Mouse (Mus musculus) midbrain, postnatal 0 days (tissue): ENCODE results near the gene Crybb1. TPM values are rescaled to one million over a fixed set of nuclear protein-coding genes. Genes with fewer than 3 reads are reported as not detected.
A peak's percentile ranks its signal among the peaks of the same experiment; 100 is the strongest.

ENCODE experiments used
- ATAC-seq: fragments of 200-750 bp; cut with Nextera tagmentation; 2 replicates; pipeline ENCODE4 v1.8.0; 2017; ENCODE audit warnings: moderate number of reproducible peaks, mild to moderate bottlenecking, moderate TSS enrichment, moderate library complexity; ENCODE audit not compliant: low FRiP score
- DNase-seq: peaks from one replicate; pipeline ENCODE4 v3.0.0-alpha.2; 2015; ENCODE audit warnings: low spot score
- H3K27ac ChIP-seq: fragments of 300-500 bp; sonication (generic); 2 replicates; pipeline ENCODE4 v1.5.1; 2014; ENCODE audit warnings: low read depth, mild to moderate bottlenecking, low read length, mixed read lengths
- H3K27me3 ChIP-seq: fragments of 300-500 bp; sonication (generic); 2 replicates; pipeline ENCODE4 v1.6.1; 2014; ENCODE audit warnings: low read length, control low read depth, mixed read lengths; ENCODE audit not compliant: insufficient read depth
- H3K36me3 ChIP-seq: fragments of 300-500 bp; sonication (generic); 2 replicates; pipeline ENCODE4 v1.6.1; 2014; ENCODE audit warnings: low read length, control low read depth, mixed read lengths; ENCODE audit not compliant: insufficient read depth
- H3K4me1 ChIP-seq: fragments of 300-500 bp; sonication (generic); 2 replicates; pipeline ENCODE4 v1.6.1; 2014; ENCODE audit warnings: mild to moderate bottlenecking, control low read depth, antibody characterized with exemption, low read length, mixed read lengths; ENCODE audit not compliant: insufficient read depth
- H3K4me2 ChIP-seq: fragments of 300-500 bp; sonication (generic); 2 replicates; pipeline ENCODE4 v1.6.1; 2014; ENCODE audit warnings: low read depth, mild to moderate bottlenecking, low read length, mixed read lengths; ENCODE audit not compliant: poor library complexity, severe bottlenecking
- H3K4me3 ChIP-seq: fragments of 300-500 bp; sonication (generic); 2 replicates; pipeline ENCODE4 v1.5.1; 2014; ENCODE audit warnings: low read depth, mild to moderate bottlenecking, low read length, moderate library complexity
- H3K9ac ChIP-seq: fragments of 300-500 bp; sonication (generic); replicated peaks from 2 replicates; pipeline ENCODE4 v1.6.1; 2014; ENCODE audit warnings: mild to moderate bottlenecking, low read length, moderate library complexity, mixed read lengths; ENCODE audit not compliant: poor library complexity, severe bottlenecking
- H3K9me3 ChIP-seq: fragments of 300-500 bp; sonication (generic); 2 replicates; pipeline ENCODE4 v1.6.1; 2016; ENCODE audit warnings: low read length, control low read depth
- CTCF ChIP-seq: IDR thresholded peaks from 2 replicates; pipeline ENCODE4 v1.5.1; 2016; ENCODE audit warnings: antibody characterized with exemption, mild to moderate bottlenecking
- WGBS: fragments of 180-500 bp; shearing (Covaris S2); extraction: QIAGEN DNeasy Blood & Tissue Kit; methylation state at CpG from one replicate; pipeline ENCODE4 v1.1.7; 2014; 5-methylcytosine and 5-hydroxymethylcytosine counted together
- polyA plus RNA-seq: library from polyadenylated mRNA; unstranded; fragments of >200 nt; fragmentation: Nextera tagmentation; extraction: Ambion mirVana; gene quantifications from 2 replicates; pipeline ENCODE4 v1.2.1, GENCODE M21; 2015
- total RNA-seq: library from RNA; depleted of rRNA; stranded (reverse); fragments of >200 nt; gene quantifications from 2 replicates; pipeline ENCODE4 v1.2.3, GENCODE M21; 2014

Gene Crybb1
- total and polyA plus RNA-seq, 2 experiments from 2014 or later = 11.5 to 13.2 TPM

GRCm38 (mm10) chr5:112264099-112264498 lies 8.5 kb downstream of the Crybb1 start:
- H3K4me1 ChIP-seq = no peaks in the 10 kb centered on the region
- H3K36me3 ChIP-seq = no peaks in the 10 kb centered on the region
- H3K27me3 ChIP-seq = no peaks in the 10 kb centered on the region; the same call in 1 of the 2 replicates
- no peaks in the 10 kb centered on the region for H3K9me3 ChIP-seq
- no peak overlapping the region for H3K4me3 ChIP-seq
- no peak for TF ChIP-seq CTCF
- WGBS = 90% methylated on average over 7 of the region's 7 CpGs
- no peak overlapping the region for H3K4me2 ChIP-seq
- ATAC-seq (no peak), DNase-seq (no peak)
- no peak overlapping the region for H3K27ac ChIP-seq
- H3K9ac ChIP-seq = no peak overlapping the region

GRCm38 (mm10) chr5:112265110-112265509 lies 9.5 kb downstream of the Crybb1 start:
- Histone ChIP-seq H3K4me1 (no peaks in the 10 kb centered on the region), H3K36me3 (no peaks in the 10 kb centered on the region), H3K9ac (no peak overlapping the region), H3K4me2 (no peak overlapping the region), H3K27me3 (no peaks in the 10 kb centered on the region; the same call in 1 of the 2 replicates), H3K27ac (no peak overlapping the region), H3K9me3 (no peaks in the 10 kb centered on the region), H3K4me3 (no peak overlapping the region)
- 85% methylated on average over 5 of the region's 5 CpGs for WGBS
- no peak for TF ChIP-seq CTCF
- DNase-seq (no peak), ATAC-seq (no peak)

GRCm38 (mm10) chr5:112265515-112265914 lies 9.9 kb downstream of the Crybb1 start:
- no peaks in the 10 kb centered on the region for H3K9me3 ChIP-seq
- H3K4me2 ChIP-seq = no peak overlapping the region
- TF ChIP-seq CTCF = no peak
- H3K36me3 ChIP-seq = no peaks in the 10 kb centered on the region
- no peaks in the 10 kb centered on the region; the same call in 1 of the 2 replicates for H3K27me3 ChIP-seq
- DNase-seq = peak; percentile 36
- no peak for ATAC-seq
- H3K4me1 ChIP-seq = no peaks in the 10 kb centered on the region
- 14% methylated on average over 10 of the region's 10 CpGs for whole genome bisulfite sequencing
- no peak overlapping the region for H3K27ac ChIP-seq
- no peak overlapping the region for H3K4me3 ChIP-seq
- H3K9ac ChIP-seq = no peak overlapping the region

DNA sequence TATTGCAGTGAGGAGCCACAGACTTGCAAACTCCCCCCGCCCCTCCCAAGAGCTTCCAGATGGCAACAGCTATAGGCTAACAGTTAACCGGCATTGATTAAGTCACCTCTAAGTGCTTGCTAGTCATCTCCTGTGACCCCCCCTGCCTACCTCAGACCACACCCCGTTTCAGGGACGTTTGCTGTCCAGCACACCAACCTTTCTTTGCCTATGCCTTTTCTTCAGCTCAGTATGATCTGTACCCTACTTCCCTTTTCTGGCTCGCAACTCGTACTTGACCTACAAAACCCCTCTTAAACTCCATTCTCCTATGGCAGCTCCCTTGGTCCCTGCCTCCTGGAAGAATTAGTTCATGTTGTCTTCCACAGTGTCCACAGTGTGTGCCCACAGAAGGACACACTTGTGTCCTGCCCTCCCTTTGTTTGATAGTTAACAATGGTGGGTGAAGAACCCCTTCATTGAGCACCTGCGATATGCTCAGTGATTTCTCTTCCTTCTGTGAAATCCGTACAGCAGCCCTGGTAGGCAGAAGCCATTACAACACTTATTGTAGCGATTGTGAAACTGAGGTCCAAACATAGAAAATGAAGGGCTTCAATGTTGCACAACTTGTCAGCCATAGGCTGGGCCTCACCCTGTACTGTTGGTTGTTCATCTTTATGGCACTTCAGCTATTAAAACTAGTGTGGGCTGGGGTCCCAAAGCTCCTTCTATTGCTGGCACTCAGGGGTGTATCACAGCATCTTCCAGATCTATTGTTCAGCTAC lies 10.6 kb downstream of the Crybb1 start:
- Histone ChIP-seq H3K9me3 (no peaks in the 10 kb centered on the region), H3K4me1 (no peaks in the 10 kb centered on the region; the same call in 1 of the 2 replicates), H3K9ac (no peak overlapping the region), H3K27me3 (no peaks in the 10 kb centered on the region; the same call in 1 of the 2 replicates), H3K4me3 (no peak overlapping the region), H3K36me3 (no peaks in the 10 kb centered on the region), H3K4me2 (no peak overlapping the region), H3K27ac (no peak overlapping the region)
- DNase-seq (no peak), ATAC-seq (no peak)
- WGBS = 64% methylated on average over 9 of the region's 9 CpGs
- no peak for TF ChIP-seq CTCF

DNA sequence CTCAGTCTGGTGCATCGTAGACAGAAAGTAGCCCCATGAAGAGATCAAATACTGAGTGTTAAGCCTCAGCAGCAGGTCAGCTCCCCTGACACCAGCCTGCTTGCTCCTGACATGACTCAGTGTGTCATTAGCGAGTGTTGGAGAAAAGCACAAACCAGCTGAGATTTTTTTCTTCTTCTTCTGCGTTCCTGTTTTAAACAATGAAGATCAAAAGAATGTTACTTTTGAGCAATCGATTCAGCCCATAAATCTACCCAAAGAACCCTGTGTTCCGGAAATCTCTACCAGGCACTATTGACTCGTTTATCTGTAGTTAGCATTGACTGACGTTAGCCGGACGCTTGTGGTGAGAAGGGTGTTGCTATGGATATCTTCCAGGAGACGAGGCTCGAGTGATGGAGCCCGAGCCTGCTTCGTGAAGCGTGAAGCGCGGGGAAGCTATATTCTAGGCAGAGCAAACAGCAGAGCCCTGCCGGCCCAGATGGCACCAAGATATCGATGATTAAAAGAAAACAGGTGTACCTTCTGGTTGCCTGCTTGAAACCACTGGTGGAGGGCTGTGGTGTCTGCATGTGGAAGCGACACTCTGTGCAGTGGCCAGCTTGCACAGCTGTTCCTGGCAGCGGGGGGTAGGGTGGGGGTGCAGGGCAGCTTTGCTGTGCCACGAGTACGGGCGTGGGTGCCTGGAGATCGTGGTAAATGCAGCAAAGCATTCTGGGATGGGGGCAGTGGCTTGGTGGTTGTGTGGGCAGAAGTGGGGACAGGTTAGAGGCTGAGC lies 15.3 kb downstream of the Crybb1 start:
- no peak for TF ChIP-seq CTCF
- no peaks in the 10 kb centered on the region for H3K9me3 ChIP-seq
- DNase-seq = peak; percentile 75

GRCm38 (mm10) chr5:112272934-112273333 lies 17.3 kb downstream of the Crybb1 start:
- 74% methylated on average over 2 of the region's 2 CpGs for WGBS
- Histone ChIP-seq H3K4me1 (peaks cover 2% of the 10 kb centered on the region; the same call in 1 of the 2 replicates), H3K9me3 (no peaks in the 10 kb centered on the region), H3K27me3 (no peaks in the 10 kb centered on the region; the same call in 1 of the 2 replicates), H3K4me3 (no peak overlapping the region), H3K27ac (no peak overlapping the region), H3K9ac (no peak overlapping the region), H3K4me2 (no peak overlapping the region), H3K36me3 (no peaks in the 10 kb centered on the region)
- DNase-seq (no peak), ATAC-seq (no peak)
- no peak for TF ChIP-seq CTCF

More for the DNA sequence above, 15.3 kb downstream of the Crybb1 start:
- peak overlapping the region; percentile 18; the same call in 1 of the 2 replicates for H3K4me2 ChIP-seq
- peak overlapping the region; percentile 47 for H3K27ac ChIP-seq
- no peak overlapping the region for H3K4me3 ChIP-seq
- no peaks in the 10 kb centered on the region; the same call in 1 of the 2 replicates for H3K27me3 ChIP-seq
- no peaks in the 10 kb centered on the region for H3K36me3 ChIP-seq
- 0 out of 2 replicates have a peak overlapping the region, but pooled peaks have one; percentile 33 for H3K9ac ChIP-seq
- ATAC-seq = peak; percentile 18; the same call in 1 of the 2 replicates
- 22% methylated on average over 24 of the region's 24 CpGs for WGBS
- no peaks in the 10 kb centered on the region; the same call in 1 of the 2 replicates for H3K4me1 ChIP-seq
